Mouse (Mus musculus) adrenal gland, adult 8-10 months (tissue): ENCODE results near the gene Smc1b. TPM values are rescaled to one million over a fixed set of nuclear protein-coding genes. Genes with fewer than 3 reads are reported as not detected.
A peak's percentile ranks its signal among the peaks of the same experiment; 100 is the strongest.

ENCODE experiments used
- DNase-seq: peaks from one replicate; pipeline ENCODE4 v3.0.0; 2022
- total RNA-seq, 4 experiments: library from RNA; stranded (reverse); gene quantifications; 2 replicates each; pipeline ENCODE4 v1.2.4; 2022

Gene Smc1b
- not detected for total RNA-seq

GRCm38 (mm10) chr15:85131275-85132192 lies at the start of gene Smc1b, which contains the start of gene Ribc2:
Gene Smc1b, minus strand, starts transcription at chr15:85131964.
Gene Ribc2, plus strand, starts transcription at chr15:85132078.
- DNase-seq = no peak

GRCm38 (mm10) chr15:85180368-85180767 lies 48.6 kb upstream of the Smc1b start:
- DNase-seq = no peak

GRCm38 (mm10) chr15:85179528-85180180 lies 47.9 kb upstream of the Smc1b start:
- DNase-seq = no peak

- no peak for DNase-seq
These were observed 46.4 kb upstream of the Smc1b start for GRCm38 (mm10) chr15:85178172-85178571.

GRCm38 (mm10) chr15:85177576-85177975 lies 45.8 kb upstream of the Smc1b start:
- no peak for DNase-seq

- no peak for DNase-seq
These were observed 42.3 kb upstream of the Smc1b start for GRCm38 (mm10) chr15:85174060-85174459.

GRCm38 (mm10) chr15:85173425-85173824 lies 41.7 kb upstream of the Smc1b start:
- no peak for DNase-seq

GRCm38 (mm10) chr15:85172054-85172453 lies 40.3 kb upstream of the Smc1b start:
- DNase-seq = no peak

- no peak for DNase-seq
These were observed 35.4 kb upstream of the Smc1b start for GRCm38 (mm10) chr15:85167086-85167679.

GRCm38 (mm10) chr15:85166433-85166933 lies 34.7 kb upstream of the Smc1b start:
- no peak for DNase-seq

- DNase-seq = no peak
These were observed 31.2 kb upstream of the Smc1b start for GRCm38 (mm10) chr15:85162693-85163663.

GRCm38 (mm10) chr15:85161416-85161815 lies 29.7 kb upstream of the Smc1b start:
- no peak for DNase-seq

- DNase-seq = no peak
These were observed 24.4 kb upstream of the Smc1b start for GRCm38 (mm10) chr15:85156198-85156597.

- no peak for DNase-seq
These were observed 22.3 kb upstream of the Smc1b start for GRCm38 (mm10) chr15:85154091-85154490.

GRCm38 (mm10) chr15:85152577-85152976 lies 20.8 kb upstream of the Smc1b start:
- DNase-seq = no peak

GRCm38 (mm10) chr15:85151433-85151918 lies 19.7 kb upstream of the Smc1b start:
- peak; percentile 30 for DNase-seq

- DNase-seq = no peak
These were observed 12.5 kb upstream of the Smc1b start for GRCm38 (mm10) chr15:85144249-85144648.

- DNase-seq = no peak
These were observed 12.0 kb upstream of the Smc1b start for GRCm38 (mm10) chr15:85143747-85144146.

GRCm38 (mm10) chr15:85143161-85143560 lies 11.4 kb upstream of the Smc1b start:
- no peak for DNase-seq

GRCm38 (mm10) chr15:85142441-85142840 lies 10.7 kb upstream of the Smc1b start:
- DNase-seq = no peak

- no peak for DNase-seq
These were observed 9.5 kb upstream of the Smc1b start for GRCm38 (mm10) chr15:85141290-85141689.

GRCm38 (mm10) chr15:85135143-85135542 lies 3.4 kb upstream of the Smc1b start:
- DNase-seq = no peak
